Mouse (Mus musculus): Measurements from ENCODE around the gene Opalin.

Gene Opalin

GRCm38 (mm10) chr19:41015951-41016716 is 60.8 kb downstream of the Opalin start:
- DNase-seq (ENCODE audit: low spot score), result peak; percentile 41

- DNase-seq (ENCODE audit: low spot score), result no peak
These were observed 62.9 kb downstream of the Opalin start for GRCm38 (mm10) chr19:41014003-41014402.

GRCm38 (mm10) chr19:41013591-41013990 is 63.3 kb downstream of the Opalin start:
- no peak for DNase-seq (ENCODE audit: low spot score)
